Comparison of ENCODE assay signal across 28 mouse cellular contexts in genomic region chr7:6360477-6361060, GRCm38 (mm10). TPM values are rescaled to one million over a fixed set of nuclear protein-coding genes. Genes with fewer than 3 reads are reported as not detected.
A peak's percentile ranks its signal among the peaks of the same experiment; 100 is the strongest.
DNase-seq lines count a peak whose midpoint lies in the region; ATAC-seq and TF ChIP-seq lines count a peak whose summit lies in the region.
"Had no signal": no experiment of that assay in that cellular context is flagged by ENCODE, and none has a peak within 500 bp of the region (broad histone marks: within the 10 kb centered on the region; RNA-seq: fewer than 3 reads in every experiment).

No protein-coding gene starts in this region.

- TF ChIP-seq RAD21 in MEL (IDR thresholded peaks at IDR 0.05; ENCODE audit: low read depth, low read length), result no peak

- no peak overlapping the region for H3K4me3 ChIP-seq in MEL (ENCODE audit: control insufficient read depth in 1 of 2, insufficient read depth in 1 of 2, low read depth in 2 of 2, low read length in 2 of 2)
- no peak overlapping the region for H3K4me3 ChIP-seq in liver, embryonic 11.5 days (ENCODE audit: low read depth, low read length)
- no peak overlapping the region for H3K4me3 ChIP-seq in liver, postnatal 0 days (ENCODE audit: low read depth, low read length)
- H3K4me3 ChIP-seq in midbrain, embryonic 13.5 days (replicated peaks), result no peak overlapping the region
- H3K4me3 ChIP-seq: embryonic facial prominence, embryonic 13.5 days; erythroblast, embryonic 14.5 days; hindbrain, embryonic 10.5 days; intestine, embryonic 15.5 days; layer of hippocampus, adult 2 months; lung, embryonic 15.5 days; midbrain, embryonic 10.5 days; stomach, embryonic 15.5 days had no signal

- WGBS in liver, embryonic 11.5 days, result 10% methylated on average over 9 of the region's 9 CpGs
- 16% methylated on average over 9 of the region's 9 CpGs for WGBS in liver, postnatal 0 days (ENCODE audit: insufficient replicate concordance)
- 17% methylated on average over 5 of the region's 9 CpGs for WGBS in midbrain, embryonic 13.5 days

- no peak overlapping the region for H3K9ac ChIP-seq in MEL (ENCODE audit: control insufficient read depth, low read depth, low read length, poor library complexity, severe bottlenecking)
- no peak overlapping the region for H3K9ac ChIP-seq in liver, embryonic 11.5 days (ENCODE audit: low read depth, low read length)
- H3K9ac ChIP-seq in liver, postnatal 0 days (replicated peaks), result no peak overlapping the region
- H3K9ac ChIP-seq in midbrain, embryonic 13.5 days (replicated peaks), result no peak overlapping the region
- H3K9ac ChIP-seq: embryonic facial prominence, embryonic 13.5 days; forebrain, embryonic 15.5 days; intestine, embryonic 15.5 days; lung, embryonic 15.5 days; stomach, embryonic 15.5 days had no signal

- no peaks in the 10 kb centered on the region for H3K79me2 ChIP-seq in MEL (ENCODE audit: control insufficient read depth, insufficient read depth, low read length, poor library complexity)

- no peak overlapping the region for H3K4me2 ChIP-seq in liver, embryonic 11.5 days
- no peak overlapping the region for H3K4me2 ChIP-seq in liver, postnatal 0 days (ENCODE audit: low read depth, low read length)
- H3K4me2 ChIP-seq in midbrain, embryonic 13.5 days (replicated peaks), result no peak overlapping the region
- H3K4me2 ChIP-seq: embryonic facial prominence, embryonic 13.5 days; forebrain, embryonic 15.5 days; heart, embryonic 11.5 days; intestine, embryonic 15.5 days; lung, embryonic 15.5 days; stomach, embryonic 15.5 days had no signal

- H3K4me1 ChIP-seq in MEL (ENCODE audit: control insufficient read depth in 1 of 2, insufficient read depth in 2 of 2, low read length in 2 of 2), result peaks cover 2 to 5% of the 10 kb centered on the region in 2 experiments; a peak in 3 of 4 replicates
- peaks cover 9% of the 10 kb centered on the region for H3K4me1 ChIP-seq in liver, embryonic 11.5 days (replicated peaks; ENCODE audit: control insufficient read depth, insufficient read depth, low read length)
- H3K4me1 ChIP-seq in liver, postnatal 0 days (ENCODE audit: insufficient read depth), result peaks cover 11% of the 10 kb centered on the region; the same call in 1 of the 2 replicates
- peaks cover 14% of the 10 kb centered on the region for H3K4me1 ChIP-seq in midbrain, embryonic 13.5 days (replicated peaks)

- peak; percentile 17 for DNase-seq in embryo, embryonic 9.5 days (ENCODE audit: extremely low spot score)
- no peak for DNase-seq in embryo, embryonic 10 days (ENCODE audit: low spot score)
- peak; percentile 30 for DNase-seq in MEL (ENCODE audit: low read depth, low spot score)
- DNase-seq in liver, embryonic 11.5 days (ENCODE audit: low spot score), result no peak
- DNase-seq in liver, postnatal 0 days, result peak; percentile 47
- no peak for DNase-seq in urinary bladder, adult 2 months (ENCODE audit: low spot score)
- DNase-seq: adrenal gland, postnatal 25 days; cerebellum, adult 2 months; gastrocnemius, postnatal 10 days; kidney, adult 8-10 months; kidney, postnatal 10 days; layer of hippocampus, postnatal 36 days; thymus, adult 18-20 months; thymus, postnatal 36 days had no signal

- TF ChIP-seq CTCF in MEL (IDR thresholded peaks at IDR 0.05 in 2 of 3, conservative IDR thresholded peaks at IDR 0.05 in 1 of 3; ENCODE audit: control insufficient read depth in 1 of 3, insufficient read depth in 1 of 3, low read depth in 2 of 3, low read length in 3 of 3, poor library complexity in 1 of 3, severe bottlenecking in 1 of 3), result no peak
- no peak for TF ChIP-seq CTCF in liver, postnatal 0 days (IDR thresholded peaks at IDR 0.05; ENCODE audit: low read depth)

- no peak for TF ChIP-seq POLR2A in MEL (IDR thresholded peaks at IDR 0.05; ENCODE audit: control insufficient read depth in 1 of 2, insufficient read depth in 1 of 2, low read depth in 1 of 2, low read length in 2 of 2, poor library complexity in 1 of 2)

- H3K9me3 ChIP-seq in MEL (replicated peaks; ENCODE audit: insufficient read depth, low read length), result no peaks in the 10 kb centered on the region
- H3K9me3 ChIP-seq in liver, embryonic 11.5 days (ENCODE audit: control insufficient read depth, low read length), result no peaks in the 10 kb centered on the region
- no peaks in the 10 kb centered on the region for H3K9me3 ChIP-seq in liver, postnatal 0 days (ENCODE audit: low read length)
- H3K9me3 ChIP-seq in midbrain, embryonic 13.5 days, result no peaks in the 10 kb centered on the region
- H3K9me3 ChIP-seq: embryonic facial prominence, embryonic 13.5 days; forebrain, embryonic 15.5 days; hindbrain, embryonic 10.5 days; intestine, embryonic 15.5 days; lung, embryonic 15.5 days; stomach, embryonic 15.5 days had no signal

- ATAC-seq in liver, embryonic 11.5 days (replicated peaks; ENCODE audit: low FRiP score), result peak; percentile 34
- ATAC-seq in liver, postnatal 0 days, result no peak
- ATAC-seq in midbrain, embryonic 13.5 days, result no peak
- ATAC-seq: forebrain, embryonic 15.5 days; hindbrain, embryonic 16.5 days; intestine, embryonic 15.5 days had no signal

- no peak for TF ChIP-seq EP300 in MEL (IDR thresholded peaks at IDR 0.05; ENCODE audit: low read depth in 1 of 2, low read length in 2 of 2)
- TF ChIP-seq EP300 in liver, postnatal 0 days (IDR thresholded peaks at IDR 0.05; ENCODE audit: low read depth), result no peak

- H3K27ac ChIP-seq in MEL (ENCODE audit: control insufficient read depth, low read depth, low read length), result no peak overlapping the region
- no peak overlapping the region for H3K27ac ChIP-seq in liver, embryonic 11.5 days (ENCODE audit: low read depth, low read length)
- no peak overlapping the region for H3K27ac ChIP-seq in liver, postnatal 0 days (ENCODE audit: low read depth)
- H3K27ac ChIP-seq in midbrain, embryonic 13.5 days, result no peak overlapping the region
- H3K27ac ChIP-seq: embryonic facial prominence, embryonic 13.5 days; hindbrain, embryonic 10.5 days; intestine, embryonic 15.5 days; layer of hippocampus, adult 2 months; lung, embryonic 15.5 days; macrophage; midbrain, embryonic 10.5 days; stomach, embryonic 15.5 days had no signal

- peaks cover 0 to 12% of the 10 kb centered on the region in 2 experiments; a peak in 2 of 4 replicates for H3K36me3 ChIP-seq in MEL (ENCODE audit: control insufficient read depth in 1 of 2, insufficient read depth in 2 of 2, low read length in 2 of 2)
- no peaks in the 10 kb centered on the region for H3K36me3 ChIP-seq in liver, embryonic 11.5 days (ENCODE audit: control insufficient read depth, insufficient read depth, low read length)
- no peaks in the 10 kb centered on the region for H3K36me3 ChIP-seq in liver, postnatal 0 days (replicated peaks; ENCODE audit: insufficient read depth, low read length)
- no peaks in the 10 kb centered on the region for H3K36me3 ChIP-seq in midbrain, embryonic 13.5 days
- H3K36me3 ChIP-seq: embryonic facial prominence, embryonic 13.5 days; forebrain, embryonic 15.5 days; hindbrain, embryonic 10.5 days; intestine, embryonic 15.5 days; lung, embryonic 15.5 days; midbrain, embryonic 10.5 days; stomach, embryonic 15.5 days had no signal

- no peaks in the 10 kb centered on the region for H3K27me3 ChIP-seq in MEL (ENCODE audit: control insufficient read depth in 1 of 2, insufficient read depth in 2 of 2, low read length in 2 of 2)
- H3K27me3 ChIP-seq in liver, embryonic 11.5 days (replicated peaks; ENCODE audit: control insufficient read depth, insufficient read depth, low read length), result no peaks in the 10 kb centered on the region
- no peaks in the 10 kb centered on the region for H3K27me3 ChIP-seq in liver, postnatal 0 days (ENCODE audit: insufficient read depth, low read length)
- H3K27me3 ChIP-seq in midbrain, embryonic 13.5 days, result no peaks in the 10 kb centered on the region
- H3K27me3 ChIP-seq: embryonic facial prominence, embryonic 13.5 days; forebrain, embryonic 15.5 days; intestine, embryonic 15.5 days; lung, embryonic 15.5 days; stomach, embryonic 15.5 days had no signal

RNA-seq across cellular contexts. Expression of gene Zfp78, which starts 2.5 kb away (rescaled TPM):
- total RNA-seq in MEL (2012; rRNA removed), result 0.42 and 0.50 TPM in 2 replicates
- under 1 TPM in 1 of 2 experiments, not detected in 1; 0.67 TPM for polyA plus RNA-seq in MEL (2012; ENCODE audit: insufficient read depth in 1 of 2, insufficient read length in 2 of 2, low read depth in 1 of 2, low replicate concordance in 2 of 2, missing spikeins in 1 of 2)
- 1.3 and 2.1 TPM in 2 replicates for polyA plus RNA-seq in liver, embryonic 11.5 days (2014; fragmentation: Nextera tagmentation; extraction: Ambion mirVana)
- 0.25 and 0.46 TPM in 2 replicates for polyA plus RNA-seq in liver, postnatal 0 days (2015; fragmentation: Nextera tagmentation; extraction: Ambion mirVana)
- polyA plus RNA-seq in midbrain, embryonic 13.5 days (2015; fragmentation: Nextera tagmentation; extraction: Ambion mirVana), result 4.3 and 4.6 TPM in 2 replicates
- polyA plus RNA-seq in urinary bladder, adult 2 months (2012; rRNA removed), result 2.6 and 3.5 TPM in 2 replicates
- polyA plus RNA-seq: erythroblast, embryonic 14.5 days had no signal

RNA-seq across cellular contexts. Expression of gene Gm3854, which starts 17.0 kb away (rescaled TPM):
- total RNA-seq in MEL (2012; rRNA removed), result not detected in 2 replicates
- polyA plus RNA-seq in MEL (2012; ENCODE audit: insufficient read depth in 1 of 2, insufficient read length in 2 of 2, low read depth in 1 of 2, low replicate concordance in 2 of 2, missing spikeins in 1 of 2), result not detected
- polyA plus RNA-seq in liver, embryonic 11.5 days (2014; fragmentation: Nextera tagmentation; extraction: Ambion mirVana), result 1.3 and 1.5 TPM in 2 replicates
- 0.06 TPM in 1 of 2 replicates, not detected in the other for polyA plus RNA-seq in liver, postnatal 0 days (2015; fragmentation: Nextera tagmentation; extraction: Ambion mirVana)
- 7.0 and 7.2 TPM in 2 replicates for polyA plus RNA-seq in midbrain, embryonic 13.5 days (2015; fragmentation: Nextera tagmentation; extraction: Ambion mirVana)
- polyA plus RNA-seq in urinary bladder, adult 2 months (2012; rRNA removed), result 0.63 and 0.83 TPM in 2 replicates
- polyA plus RNA-seq: erythroblast, embryonic 14.5 days; macrophage had no signal

RNA-seq across cellular contexts. Expression of gene Zfp28, which starts 22.5 kb away (rescaled TPM):
- 1.6 and 2.8 TPM in 2 replicates for total RNA-seq in MEL (2012; rRNA removed)
- polyA plus RNA-seq in MEL (2012; ENCODE audit: insufficient read depth in 1 of 2, insufficient read length in 2 of 2, low read depth in 1 of 2, low replicate concordance in 2 of 2, missing spikeins in 1 of 2), result 1 to 10 TPM in 1 of 2 experiments, not detected in 1; 3.3 TPM
- polyA plus RNA-seq in liver, embryonic 11.5 days (2014; fragmentation: Nextera tagmentation; extraction: Ambion mirVana), result 4.7 and 5.8 TPM in 2 replicates
- polyA plus RNA-seq in liver, postnatal 0 days (2015; fragmentation: Nextera tagmentation; extraction: Ambion mirVana), result 0.75 and 0.86 TPM in 2 replicates
- 16.2 and 18.5 TPM in 2 replicates for polyA plus RNA-seq in midbrain, embryonic 13.5 days (2015; fragmentation: Nextera tagmentation; extraction: Ambion mirVana)
- polyA plus RNA-seq in urinary bladder, adult 2 months (2012; rRNA removed), result 8.2 and 10.0 TPM in 2 replicates
- polyA plus RNA-seq: erythroblast, embryonic 14.5 days had no signal

RNA-seq across cellular contexts. Expression of gene Zfp583, which starts 29.5 kb away (rescaled TPM):
- total RNA-seq in MEL (2012; rRNA removed), result not detected in 2 replicates
- polyA plus RNA-seq in MEL (2012; ENCODE audit: insufficient read depth in 1 of 2, insufficient read length in 2 of 2, low read depth in 1 of 2, low replicate concordance in 2 of 2, missing spikeins in 1 of 2), result not detected
- 3.8 and 4.6 TPM in 2 replicates for polyA plus RNA-seq in liver, embryonic 11.5 days (2014; fragmentation: Nextera tagmentation; extraction: Ambion mirVana)
- polyA plus RNA-seq in liver, postnatal 0 days (2015; fragmentation: Nextera tagmentation; extraction: Ambion mirVana), result 0.36 and 0.41 TPM in 2 replicates
- 11.7 and 12.9 TPM in 2 replicates for polyA plus RNA-seq in midbrain, embryonic 13.5 days (2015; fragmentation: Nextera tagmentation; extraction: Ambion mirVana)
- 2.8 TPM in 2 replicates for polyA plus RNA-seq in urinary bladder, adult 2 months (2012; rRNA removed)

RNA-seq across cellular contexts. Expression of gene Smim17, which starts 37.9 kb away (rescaled TPM):
- total RNA-seq in MEL (2012; rRNA removed), result not detected in 2 replicates
- polyA plus RNA-seq in MEL (2012; ENCODE audit: insufficient read depth in 1 of 2, insufficient read length in 2 of 2, low read depth in 1 of 2, low replicate concordance in 2 of 2, missing spikeins in 1 of 2), result not detected
- 0.27 TPM in 1 of 2 replicates, not detected in the other for polyA plus RNA-seq in liver, embryonic 11.5 days (2014; fragmentation: Nextera tagmentation; extraction: Ambion mirVana)
- not detected in 2 replicates for polyA plus RNA-seq in liver, postnatal 0 days (2015; fragmentation: Nextera tagmentation; extraction: Ambion mirVana)
- polyA plus RNA-seq in midbrain, embryonic 13.5 days (2015; fragmentation: Nextera tagmentation; extraction: Ambion mirVana), result 2.4 and 3.4 TPM in 2 replicates
- polyA plus RNA-seq in urinary bladder, adult 2 months (2012; rRNA removed), result 0.24 and 0.30 TPM in 2 replicates
- total RNA-seq: adrenal gland, postnatal 25 days; granulocyte monocyte progenitor cell, adult 5-6 weeks had no signal
- polyA plus RNA-seq: embryonic facial prominence, embryonic 13.5 days; erythroblast, embryonic 14.5 days; heart, embryonic 11.5 days; lung, embryonic 15.5 days; macrophage had no signal

Comparison
In these comparisons a context has a peak if more than half of its experiments do, and no peak if none do; other contexts are left out.
1. DNase-seq: peak in embryo, embryonic 9.5 days (single experiment), MEL (single experiment) and liver, postnatal 0 days (single experiment); none in embryo, embryonic 10 days (single experiment), liver, embryonic 11.5 days (single experiment) and urinary bladder, adult 2 months (single experiment).